In genomic region chr10:8810496-8810895, GRCm38 (mm10) we compare ENCODE assay signal across 17 mouse cellular contexts.
A peak's percentile ranks its signal among the peaks of the same experiment; 100 is the strongest.
DNase-seq lines count a peak whose midpoint lies in the region; ATAC-seq and TF ChIP-seq lines count a peak whose summit lies in the region.
"Had no signal": no experiment of that assay in that cellular context is flagged by ENCODE, and none has a peak within 500 bp of the region (broad histone marks: within the 10 kb centered on the region; RNA-seq: fewer than 3 reads in every experiment).

No protein-coding gene starts in this region.

- TF ChIP-seq CTCF in kidney, postnatal 0 days (IDR thresholded peaks at IDR 0.05; ENCODE audit: low read depth): no peak

- H3K27ac ChIP-seq in heart, embryonic 16.5 days (ENCODE audit: low read length): 0 out of 2 replicates have a peak overlapping the region, but pooled peaks have one; percentile 19
- peak overlapping the region; percentile 62; the same call in 1 of the 2 replicates for H3K27ac ChIP-seq in kidney, postnatal 0 days
- no peak overlapping the region for H3K27ac ChIP-seq in midbrain, embryonic 14.5 days (replicated peaks; ENCODE audit: low read depth, low read length)
- H3K27ac ChIP-seq in midbrain, embryonic 15.5 days: no peak overlapping the region
- H3K27ac ChIP-seq: embryonic facial prominence, embryonic 15.5 days; forebrain, embryonic 15.5 days; heart, embryonic 13.5 days; hindbrain, embryonic 10.5 days; hindbrain, embryonic 14.5 days had no signal

- no peak overlapping the region for H3K4me2 ChIP-seq in heart, embryonic 16.5 days (ENCODE audit: low read depth, low read length)
- H3K4me2 ChIP-seq in kidney, postnatal 0 days (ENCODE audit: low read length): no peak overlapping the region
- H3K4me2 ChIP-seq in midbrain, embryonic 14.5 days (ENCODE audit: low read length): no peak overlapping the region
- H3K4me2 ChIP-seq in midbrain, embryonic 15.5 days: no peak overlapping the region
- H3K4me2 ChIP-seq: embryonic facial prominence, embryonic 15.5 days; forebrain, embryonic 15.5 days; heart, embryonic 13.5 days; hindbrain, embryonic 14.5 days had no signal

- no peak for ATAC-seq in heart, embryonic 16.5 days (replicated peaks; ENCODE audit: extremely low read depth, insufficient read depth, low FRiP score)
- no peak for ATAC-seq in kidney, postnatal 0 days (replicated peaks; ENCODE audit: low FRiP score, low read depth)
- no peak for ATAC-seq in midbrain, embryonic 14.5 days (ENCODE audit: low FRiP score, low TSS enrichment)
- no peak for ATAC-seq in midbrain, embryonic 15.5 days (replicated peaks)
- ATAC-seq: forebrain, embryonic 15.5 days had no signal

- no peak for DNase-seq in heart, adult 18-20 months
- no peak for DNase-seq in kidney, postnatal 0 days (ENCODE audit: low spot score)
- no peak for DNase-seq in kidney, adult 11 months
- DNase-seq in midbrain, embryonic 14.5 days: peak; percentile 37
- no peak for DNase-seq in gastrocnemius, postnatal 14 days
- DNase-seq: adrenal gland, postnatal 36 days; cerebellum, adult 2 months; cerebellum, postnatal 14 days; embryo, embryonic 11 days; heart, postnatal 14 days had no signal

- no peaks in the 10 kb centered on the region for H3K27me3 ChIP-seq in heart, embryonic 16.5 days (ENCODE audit: control insufficient read depth, insufficient read depth, low read length)
- H3K27me3 ChIP-seq in kidney, postnatal 0 days (ENCODE audit: insufficient read depth, low read length): no peaks in the 10 kb centered on the region
- no peaks in the 10 kb centered on the region for H3K27me3 ChIP-seq in midbrain, embryonic 14.5 days (ENCODE audit: control insufficient read depth, insufficient read depth, low read length)
- H3K27me3 ChIP-seq in midbrain, embryonic 15.5 days (replicated peaks): no peaks in the 10 kb centered on the region
- H3K27me3 ChIP-seq: embryonic facial prominence, embryonic 15.5 days; forebrain, embryonic 15.5 days; heart, embryonic 13.5 days had no signal

- H3K9ac ChIP-seq in heart, embryonic 16.5 days (ENCODE audit: low read length): no peak overlapping the region
- no peak overlapping the region for H3K9ac ChIP-seq in kidney, postnatal 0 days (ENCODE audit: low read depth, low read length)
- no peak overlapping the region for H3K9ac ChIP-seq in midbrain, embryonic 14.5 days (replicated peaks; ENCODE audit: low read length)
- H3K9ac ChIP-seq in midbrain, embryonic 15.5 days: no peak overlapping the region
- H3K9ac ChIP-seq: embryonic facial prominence, embryonic 15.5 days; forebrain, embryonic 15.5 days; heart, embryonic 13.5 days; hindbrain, embryonic 14.5 days had no signal

- H3K36me3 ChIP-seq in heart, embryonic 16.5 days (ENCODE audit: control insufficient read depth, insufficient read depth): no peaks in the 10 kb centered on the region
- H3K36me3 ChIP-seq in kidney, postnatal 0 days (ENCODE audit: insufficient read depth, low read length): 0 out of 2 replicates have a peak, but pooled peaks cover 4% of the 10 kb centered on the region
- H3K36me3 ChIP-seq in midbrain, embryonic 14.5 days (ENCODE audit: control insufficient read depth, insufficient read depth, low read length): no peaks in the 10 kb centered on the region; the same call in 1 of the 2 replicates
- H3K36me3 ChIP-seq in midbrain, embryonic 15.5 days (replicated peaks): no peaks in the 10 kb centered on the region
- H3K36me3 ChIP-seq: embryonic facial prominence, embryonic 15.5 days; forebrain, embryonic 15.5 days had no signal

- no peaks in the 10 kb centered on the region for H3K9me3 ChIP-seq in heart, embryonic 16.5 days (replicated peaks; ENCODE audit: control insufficient read depth, low read length)
- H3K9me3 ChIP-seq in kidney, postnatal 0 days (replicated peaks; ENCODE audit: low read length): no peaks in the 10 kb centered on the region
- H3K9me3 ChIP-seq in midbrain, embryonic 14.5 days (ENCODE audit: control insufficient read depth, low read length): no peaks in the 10 kb centered on the region
- H3K9me3 ChIP-seq in midbrain, embryonic 15.5 days: no peaks in the 10 kb centered on the region
- H3K9me3 ChIP-seq: embryonic facial prominence, embryonic 15.5 days; forebrain, embryonic 15.5 days; heart, embryonic 13.5 days; hindbrain, embryonic 10.5 days had no signal

- intact Hi-C loops in gastrocnemius, postnatal 14 days (cut with DNase I; ENCODE audit: low total_unique reads): no loop called here

- WGBS in heart, embryonic 16.5 days: 64% methylated on average over 7 of the region's 7 CpGs
- WGBS in kidney, postnatal 0 days: 84% methylated on average over 7 of the region's 7 CpGs
- 27% methylated on average over 7 of the region's 7 CpGs for WGBS in midbrain, embryonic 14.5 days
- 33% methylated on average over 7 of the region's 7 CpGs for WGBS in midbrain, embryonic 15.5 days

- H3K4me1 ChIP-seq in heart, embryonic 16.5 days (ENCODE audit: control insufficient read depth, insufficient read depth, low read length): peaks cover 26% of the 10 kb centered on the region
- H3K4me1 ChIP-seq in kidney, postnatal 0 days (replicated peaks; ENCODE audit: insufficient read depth, low read length): no peaks in the 10 kb centered on the region; the same call in 1 of the 2 replicates
- peaks cover 1% of the 10 kb centered on the region; the same call in 1 of the 2 replicates for H3K4me1 ChIP-seq in midbrain, embryonic 14.5 days (ENCODE audit: control insufficient read depth, insufficient read depth, low read length)
- peaks cover 4% of the 10 kb centered on the region; the same call in 1 of the 2 replicates for H3K4me1 ChIP-seq in midbrain, embryonic 15.5 days
- H3K4me1 ChIP-seq: forebrain, embryonic 15.5 days had no signal

- no peak overlapping the region for H3K4me3 ChIP-seq in heart, embryonic 16.5 days (ENCODE audit: low read length)
- H3K4me3 ChIP-seq in kidney, postnatal 0 days (replicated peaks; ENCODE audit: low read depth, low read length): no peak overlapping the region
- no peak overlapping the region for H3K4me3 ChIP-seq in midbrain, embryonic 14.5 days (replicated peaks; ENCODE audit: low read depth, low read length)
- H3K4me3 ChIP-seq in midbrain, embryonic 15.5 days: no peak overlapping the region
- H3K4me3 ChIP-seq: embryonic facial prominence, embryonic 15.5 days; forebrain, embryonic 15.5 days; heart, embryonic 13.5 days; hindbrain, embryonic 10.5 days had no signal

Comparison
In these comparisons a context has a peak if more than half of its experiments do, and no peak if none do; other contexts are left out.
1. H3K27ac ChIP-seq: peak in heart, embryonic 16.5 days (single experiment) and kidney, postnatal 0 days (single experiment); none in midbrain, embryonic 14.5 days (single experiment) and midbrain, embryonic 15.5 days (single experiment).